Mouse (Mus musculus): ENCODE measurements at regions not wholly inside any gene's neighbourhood (a gene's known extent, or its start where the extent isn't known, plus 50 kb on each side); places are given as distances from the start of the nearest gene placed in this dataset.
"Not testable (repeated sequence)": the region's sequence is repeated elsewhere in the genome, so short reads cannot be mapped to it uniquely, and the experiment has no call there.

DNA sequence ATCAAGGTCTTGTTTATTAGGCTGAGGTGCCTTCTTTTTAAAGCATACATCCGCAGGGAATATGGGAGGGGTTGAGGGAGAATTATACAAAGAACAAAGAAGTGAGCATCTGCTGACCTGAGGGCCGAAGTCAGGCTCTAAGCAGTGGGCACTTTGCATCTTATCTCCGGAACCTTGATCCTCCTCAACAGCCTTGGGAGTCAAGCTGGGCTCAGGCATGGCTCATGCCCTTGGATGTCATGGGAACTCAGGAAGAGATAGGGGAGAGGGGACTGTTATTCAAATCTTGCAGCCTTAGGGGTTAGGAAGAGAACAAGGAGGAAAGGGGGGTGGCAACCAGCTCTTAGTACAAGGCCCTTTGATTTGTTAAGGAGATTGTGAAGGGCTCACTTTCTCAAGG, 248.5 kb downstream of the Gm19965 start:
- DNase-seq (ENCODE audit: low spot score in 2 of 2), result not testable (repeated sequence)

DNA sequence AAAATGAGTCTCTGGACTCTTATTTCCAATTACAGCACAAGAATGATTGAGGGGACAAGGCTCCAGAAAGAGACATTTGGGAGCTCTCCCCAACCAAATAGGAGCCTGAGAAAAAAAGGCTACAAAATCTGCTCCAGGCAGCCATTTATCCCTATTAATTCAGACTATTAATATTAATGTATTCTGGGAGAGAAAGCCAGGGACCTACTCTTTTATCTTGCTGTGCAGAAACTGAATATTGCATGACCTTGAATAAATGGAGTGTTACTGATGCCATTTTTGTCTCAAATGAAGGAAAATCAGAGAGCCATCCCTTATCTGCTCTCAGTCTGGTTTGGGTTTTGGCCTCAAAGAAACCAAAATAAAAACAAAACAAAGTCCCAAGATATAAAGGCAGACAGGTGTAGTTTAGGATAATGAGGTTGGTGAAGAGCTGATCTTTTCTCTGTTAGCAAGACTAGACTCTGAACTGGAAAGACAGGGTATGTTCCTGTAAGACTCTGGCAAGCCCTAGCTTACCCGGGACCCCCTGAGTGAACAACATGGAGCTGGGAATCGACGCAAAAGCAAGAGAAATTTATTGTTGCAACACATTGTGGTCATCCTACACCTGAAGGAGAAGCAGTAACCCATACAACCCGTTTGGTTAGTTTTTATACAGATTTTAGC, 264.5 kb downstream of the Gm19965 start:
- no peak for DNase-seq (ENCODE audit: low spot score in 2 of 2)

DNA sequence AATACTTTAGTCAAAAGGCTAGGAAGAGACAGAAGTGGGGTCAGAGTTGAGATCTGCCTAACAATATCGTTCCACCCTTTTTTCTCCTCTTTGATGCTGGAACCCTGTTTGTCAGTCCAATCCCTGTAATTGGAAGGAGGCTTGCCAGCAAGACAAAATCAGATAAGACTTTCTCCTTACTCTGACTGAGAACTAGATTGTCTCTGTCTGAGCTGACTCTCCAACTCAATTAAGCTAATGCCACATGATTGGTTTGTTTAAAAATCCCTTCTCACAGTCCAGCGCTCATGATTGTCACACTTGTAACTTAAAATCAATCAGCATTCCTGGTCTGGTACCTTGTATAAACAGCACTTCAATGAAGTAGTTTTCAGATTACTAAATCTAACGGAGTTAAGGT, 284.4 kb downstream of the Gm19965 start:
- no peak for DNase-seq (ENCODE audit: low spot score in 2 of 2)

DNA sequence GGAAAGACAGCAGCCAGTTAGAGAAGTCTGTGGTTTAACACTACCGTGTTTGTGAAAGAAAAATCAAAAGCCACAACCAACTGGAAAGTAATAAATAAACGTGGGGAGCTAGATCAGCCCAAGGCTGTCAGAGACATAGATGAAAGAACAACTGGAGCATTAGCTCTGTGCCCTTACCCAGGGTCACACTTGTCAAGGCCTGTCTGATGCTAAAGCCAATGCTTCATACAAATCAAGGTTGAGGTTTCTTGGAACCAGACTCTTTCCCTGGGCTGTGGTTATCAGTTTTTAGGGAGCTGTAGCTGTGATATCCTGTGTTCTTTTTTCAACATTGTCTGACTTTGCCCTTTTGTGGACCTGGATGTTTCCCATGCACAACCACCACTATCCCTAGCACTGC, 308.7 kb downstream of the Gm19965 start:
- DNase-seq (ENCODE audit: low spot score in 2 of 2), result no peak

DNA sequence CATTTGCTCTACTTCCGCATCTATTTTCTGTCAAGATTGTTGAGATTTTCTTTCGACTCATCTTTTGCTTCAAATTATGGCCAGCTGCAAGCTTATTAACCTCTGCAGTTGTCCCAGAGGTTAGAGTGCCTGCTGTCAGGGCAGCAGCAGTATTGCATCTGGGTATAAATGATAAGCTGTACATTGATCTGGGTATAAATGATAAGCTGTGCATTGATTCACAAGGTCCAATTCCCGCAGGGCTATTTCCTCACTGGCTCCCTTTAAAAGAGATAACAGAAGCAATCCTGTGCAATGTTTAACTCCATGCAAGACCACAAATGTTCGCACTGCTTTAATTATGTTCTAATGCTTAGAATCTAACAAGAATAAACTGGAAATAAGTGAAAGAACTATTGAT, 311.1 kb downstream of the Gm19965 start:
- DNase-seq (ENCODE audit: low spot score in 2 of 2), result no peak

DNA sequence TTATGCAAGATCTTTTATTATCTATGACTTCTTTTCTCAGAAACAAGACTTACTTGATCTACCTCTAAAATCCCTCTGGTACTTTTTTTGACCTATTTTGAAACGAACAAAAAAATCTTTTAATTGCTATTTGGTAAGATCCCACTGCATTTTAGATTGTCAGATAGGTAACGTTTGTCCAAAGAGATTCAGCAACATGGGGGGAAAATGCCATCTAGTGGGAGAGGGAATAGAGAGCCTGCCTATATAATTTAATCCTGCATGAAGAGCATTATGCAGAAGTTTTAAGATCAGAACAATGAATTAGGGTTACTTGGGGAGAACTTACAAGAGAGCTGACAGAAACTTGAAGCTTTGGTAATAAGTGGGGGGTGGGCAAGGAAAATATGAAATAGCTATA, 320.2 kb downstream of the Gm19965 start:
- peak; percentile 18 to 26 for DNase-seq (ENCODE audit: low spot score in 2 of 2)

Measured in right cerebral cortex, postnatal 10 days (tissue).